ENCODE assay signal across 8 mouse cellular contexts in the genomic region with DNA sequence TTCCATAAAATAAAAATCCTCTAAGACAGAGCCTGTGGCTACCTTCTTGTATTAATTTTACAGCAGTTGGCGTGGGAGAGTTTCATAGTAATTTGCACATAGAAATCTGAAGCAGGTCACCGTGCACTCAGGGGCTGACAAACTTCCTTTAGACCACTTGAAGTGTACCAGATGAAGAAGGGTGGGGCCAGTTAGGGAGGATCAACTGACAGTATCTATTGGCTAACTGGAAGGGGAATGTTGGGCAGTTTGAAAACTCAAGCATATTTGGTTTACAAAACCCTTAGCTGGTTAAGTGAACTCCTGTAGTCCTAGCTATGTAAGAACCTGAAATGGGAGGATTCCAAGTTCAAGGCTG. TPM values are rescaled to one million over a fixed set of nuclear protein-coding genes. Genes with fewer than 3 reads are reported as not detected.
DNase-seq lines count a peak whose midpoint lies in the region; ATAC-seq and TF ChIP-seq lines count a peak whose summit lies in the region.

No protein-coding gene starts in this region.

- H3K4me2 ChIP-seq in forebrain, embryonic 14.5 days (ENCODE audit: low read length) = peak overlapping the region; percentile 91
- H3K4me2 ChIP-seq in liver, embryonic 14.5 days (ENCODE audit: low read depth) = peak overlapping the region; percentile 93
- H3K4me2 ChIP-seq in stomach, postnatal 0 days (replicated peaks; ENCODE audit: low read depth) = peak overlapping the region; percentile 92

- peak; percentile 24; the same call in 1 of the 2 replicates for ATAC-seq in forebrain, embryonic 14.5 days
- ATAC-seq in liver, embryonic 14.5 days (ENCODE audit: insufficient read depth) = peak; percentile 76
- no peak; the same call in 1 of the 2 replicates for ATAC-seq in stomach, postnatal 0 days (ENCODE audit: low FRiP score, low TSS enrichment)

- H3K9ac ChIP-seq in ES-Bruce4 (ENCODE audit: low read depth, poor library complexity, severe bottlenecking) = peak overlapping the region; percentile 82
- peak overlapping the region; percentile 85; the same call in 1 of the 2 replicates for H3K9ac ChIP-seq in forebrain, embryonic 14.5 days (ENCODE audit: low read length)
- peak overlapping the region; percentile 91 for H3K9ac ChIP-seq in liver, embryonic 14.5 days (replicated peaks)
- peak overlapping the region; percentile 76 for H3K9ac ChIP-seq in stomach, postnatal 0 days (ENCODE audit: low read length)

- H3K27ac ChIP-seq in heart, embryonic 10.5 days = peak overlapping the region; percentile 93
- H3K27ac ChIP-seq in ES-Bruce4 (ENCODE audit: insufficient read depth, low read length) = no peak overlapping the region
- no peak overlapping the region for H3K27ac ChIP-seq in forebrain, embryonic 14.5 days (ENCODE audit: low read depth, low read length)
- H3K27ac ChIP-seq in liver, embryonic 14.5 days = peak overlapping the region; percentile 26
- peak overlapping the region; percentile 82; the same call in 1 of the 2 replicates for H3K27ac ChIP-seq in stomach, postnatal 0 days (replicated peaks)

- WGBS in heart, embryonic 10.5 days = 58% methylated on average over 2 of the region's 2 CpGs
- 72% methylated on average over 2 of the region's 2 CpGs for WGBS in forebrain, embryonic 14.5 days
- 15% methylated on average over 2 of the region's 2 CpGs for WGBS in liver, embryonic 14.5 days (ENCODE audit: insufficient replicate concordance)
- 52% methylated on average over 2 of the region's 2 CpGs for WGBS in stomach, postnatal 0 days

- H3K4me3 ChIP-seq in heart, embryonic 10.5 days = peak overlapping the region; percentile 95
- H3K4me3 ChIP-seq in ES-Bruce4 (ENCODE audit: low read depth, low read length) = no peak overlapping the region
- peak overlapping the region; percentile 80 for H3K4me3 ChIP-seq in forebrain, embryonic 14.5 days (ENCODE audit: low read depth, low read length)
- peak overlapping the region; percentile 73 to 76 for H3K4me3 ChIP-seq in liver, embryonic 14.5 days (ENCODE audit: insufficient read depth in 1 of 2, low read depth in 2 of 2, low read length in 2 of 2)
- H3K4me3 ChIP-seq in stomach, postnatal 0 days (ENCODE audit: low read depth, low read length) = peak overlapping the region; percentile 75

- H3K36me3 ChIP-seq in heart, embryonic 10.5 days = peaks cover 15% of the 10 kb centered on the region
- peaks cover 15% of the 10 kb centered on the region for H3K36me3 ChIP-seq in ES-Bruce4 (ENCODE audit: control insufficient read depth, insufficient read depth, low read length, poor library complexity, severe bottlenecking)
- H3K36me3 ChIP-seq in forebrain, embryonic 14.5 days (ENCODE audit: control insufficient read depth, insufficient read depth, low read length) = peaks cover 16% of the 10 kb centered on the region
- peaks cover 11% of the 10 kb centered on the region for H3K36me3 ChIP-seq in liver, embryonic 14.5 days (replicated peaks; ENCODE audit: control insufficient read depth, insufficient read depth, low read depth)
- no peaks in the 10 kb centered on the region for H3K36me3 ChIP-seq in stomach, postnatal 0 days (ENCODE audit: control insufficient read depth, insufficient read depth, low read length)

- H3K4me1 ChIP-seq in heart, embryonic 10.5 days = peaks cover 11% of the 10 kb centered on the region
- H3K4me1 ChIP-seq in ES-Bruce4 (ENCODE audit: control insufficient read depth, insufficient read depth, low read length) = no peaks in the 10 kb centered on the region
- H3K4me1 ChIP-seq in forebrain, embryonic 14.5 days (ENCODE audit: control insufficient read depth, insufficient read depth, low read length) = peaks cover 8% of the 10 kb centered on the region; the same call in 1 of the 2 replicates
- H3K4me1 ChIP-seq in liver, embryonic 14.5 days (replicated peaks; ENCODE audit: control insufficient read depth in 2 of 2, insufficient read depth in 2 of 2, low read length in 1 of 2) = peaks cover 6 to 11% of the 10 kb centered on the region in 2 experiments
- H3K4me1 ChIP-seq in stomach, postnatal 0 days (replicated peaks; ENCODE audit: control insufficient read depth, insufficient read depth) = no peaks in the 10 kb centered on the region

- TF ChIP-seq EP300 in ES-Bruce4 (IDR thresholded peaks at IDR 0.05; ENCODE audit: insufficient read depth, low read depth, low read length) = no peak
- TF ChIP-seq EP300 in liver, embryonic 14.5 days (IDR thresholded peaks at IDR 0.05; ENCODE audit: low read depth) = no peak
- TF ChIP-seq EP300 in stomach, postnatal 0 days (optimal IDR thresholded peaks at IDR 0.05) = no peak

- TF ChIP-seq POLR2A in ES-Bruce4 (IDR thresholded peaks at IDR 0.05; ENCODE audit: insufficient read depth, low read length) = no peak

- H3K9me3 ChIP-seq in heart, embryonic 10.5 days = no peaks in the 10 kb centered on the region
- H3K9me3 ChIP-seq in ES-Bruce4 (replicated peaks; ENCODE audit: control insufficient read depth, insufficient read depth, low read length, poor library complexity, severe bottlenecking) = no peaks in the 10 kb centered on the region
- H3K9me3 ChIP-seq in forebrain, embryonic 14.5 days (replicated peaks; ENCODE audit: control insufficient read depth, low read length) = no peaks in the 10 kb centered on the region
- H3K9me3 ChIP-seq in liver, embryonic 14.5 days (ENCODE audit: control insufficient read depth, low read length) = no peaks in the 10 kb centered on the region
- no peaks in the 10 kb centered on the region for H3K9me3 ChIP-seq in stomach, postnatal 0 days (ENCODE audit: control insufficient read depth, low read length)

- H3K27me3 ChIP-seq in heart, embryonic 10.5 days (ENCODE audit: insufficient read depth, poor library complexity, severe bottlenecking) = no peaks in the 10 kb centered on the region
- no peaks in the 10 kb centered on the region for H3K27me3 ChIP-seq in ES-Bruce4 (ENCODE audit: control insufficient read depth, insufficient read depth, low read length, poor library complexity, severe bottlenecking)
- no peaks in the 10 kb centered on the region for H3K27me3 ChIP-seq in forebrain, embryonic 14.5 days (replicated peaks; ENCODE audit: control insufficient read depth, insufficient read depth, low read length)
- no peaks in the 10 kb centered on the region for H3K27me3 ChIP-seq in liver, embryonic 14.5 days (ENCODE audit: control insufficient read depth, insufficient read depth, low read length)
- no peaks in the 10 kb centered on the region for H3K27me3 ChIP-seq in stomach, postnatal 0 days (ENCODE audit: control insufficient read depth, insufficient read depth, low read length)

- DNase-seq in heart, embryonic 10.5 days (ENCODE audit: low spot score) = no peak
- no peak for DNase-seq in heart, adult 9 months (ENCODE audit: low spot score in 2 of 2)
- DNase-seq in forebrain, embryonic 14.5 days (ENCODE audit: low spot score) = no peak
- DNase-seq in liver, embryonic 14.5 days (ENCODE audit: low read depth in 3 of 3, low spot score in 3 of 3) = peak in 2 of 3 experiments; percentile 37 to 45
- no peak for DNase-seq in stomach, postnatal 0 days (ENCODE audit: low spot score)
- DNase-seq in kidney, postnatal 14 days = no peak
- no peak for DNase-seq in adrenal gland, adult 2 months

- no peak for TF ChIP-seq CTCF in ES-Bruce4 (IDR thresholded peaks at IDR 0.05; ENCODE audit: low read depth, low read length)
- TF ChIP-seq CTCF in liver, embryonic 14.5 days (IDR thresholded peaks at IDR 0.05; ENCODE audit: low read depth) = no peak
- no peak for TF ChIP-seq CTCF in stomach, postnatal 0 days (IDR thresholded peaks at IDR 0.05; ENCODE audit: low read depth)

RNA-seq across cellular contexts. Expression of a gene that starts 0.4 kb away (rescaled TPM):
- polyA plus RNA-seq in heart, embryonic 10.5 days (2016; fragmentation: Nextera tagmentation; extraction: Ambion mirVana) = 52.2 and 76.3 TPM in 2 replicates
- 48.6 and 51.6 TPM in 2 replicates for polyA plus RNA-seq in ES-Bruce4 (2011; ENCODE audit: insufficient read depth, insufficient read length, low read depth, missing spikeins)
- polyA plus RNA-seq in forebrain, embryonic 14.5 days (2014; fragmentation: Nextera tagmentation; extraction: Ambion mirVana) = 35.1 and 39.6 TPM in 2 replicates
- 15.2 and 23.7 TPM in 2 replicates for polyA plus RNA-seq in liver, embryonic 14.5 days (2012; rRNA removed)
- 38.9 and 40.2 TPM in 2 replicates for polyA plus RNA-seq in liver, embryonic 14.5 days (2014; fragmentation: Nextera tagmentation; extraction: Ambion mirVana)
- polyA plus RNA-seq in stomach, postnatal 0 days (2015; fragmentation: Nextera tagmentation; extraction: Ambion mirVana) = 24.0 and 26.4 TPM in 2 replicates
- 10 to 100 TPM; 36.0 to 44.0 TPM for total RNA-seq in adrenal gland, adult 2 months (2021)
- 13.1 and 16.9 TPM in 2 replicates for polyA plus RNA-seq in adrenal gland, adult 2 months (2012; rRNA removed)

Comparison
In these comparisons a context has a peak if more than half of its experiments do, and no peak if none do; other contexts are left out.
1. DNase-seq: peak in liver, embryonic 14.5 days (2 of 3); none in heart, embryonic 10.5 days (single experiment), heart, adult 9 months (0 of 2), forebrain, embryonic 14.5 days (single experiment), stomach, postnatal 0 days (single experiment), kidney, postnatal 14 days (single experiment) and adrenal gland, adult 2 months (single experiment).
2. H3K27ac ChIP-seq: peak in heart, embryonic 10.5 days (single experiment), liver, embryonic 14.5 days (single experiment) and stomach, postnatal 0 days (single experiment); none in ES-Bruce4 (single experiment) and forebrain, embryonic 14.5 days (single experiment).
3. Peak in every context shown above with its lines, with median percentiles within 50 percentile points of each other: H3K9ac ChIP-seq and H3K4me2 ChIP-seq.